Mouse (Mus musculus) kidney, adult 18-20 months (tissue): Measurements from ENCODE around the gene Cpsf2.
A peak's percentile ranks its signal among the peaks of the same experiment; 100 is the strongest.

Source experiments
- DNase-seq: peaks from one replicate; pipeline ENCODE4 v3.0.0; 2021

Cpsf2 gene

GRCm38 (mm10) chr12:101981559-101981958, 5.8 kb downstream of the Cpsf2 start:
- peak; percentile 21 for DNase-seq

GRCm38 (mm10) chr12:101982977-101983376, 7.2 kb downstream of the Cpsf2 start:
- no peak for DNase-seq

GRCm38 (mm10) chr12:101985110-101985509, 9.3 kb downstream of the Cpsf2 start:
- no peak for DNase-seq

- no peak for DNase-seq
Observed at GRCm38 (mm10) chr12:101987659-101988058, 11.9 kb downstream of the Cpsf2 start.

- DNase-seq, result no peak
Observed at GRCm38 (mm10) chr12:101994576-101995467, 19.0 kb downstream of the Cpsf2 start.

GRCm38 (mm10) chr12:101998929-101999328, 23.1 kb downstream of the Cpsf2 start:
- DNase-seq, result no peak

GRCm38 (mm10) chr12:102000785-102001184, 25.0 kb downstream of the Cpsf2 start:
- DNase-seq, result no peak

- DNase-seq, result no peak
Observed at GRCm38 (mm10) chr12:102008111-102008977, 32.6 kb downstream of the Cpsf2 start.

GRCm38 (mm10) chr12:102009551-102009950, 33.8 kb downstream of the Cpsf2 start:
- no peak for DNase-seq

GRCm38 (mm10) chr12:102014411-102014810, 38.6 kb downstream of the Cpsf2 start:
- no peak for DNase-seq

GRCm38 (mm10) chr12:102015127-102015526, 39.3 kb downstream of the Cpsf2 start:
- DNase-seq, result no peak

GRCm38 (mm10) chr12:102021923-102022322, 46.1 kb downstream of the Cpsf2 start:
- DNase-seq, result no peak

GRCm38 (mm10) chr12:102029184-102029583, 53.4 kb downstream of the Cpsf2 start:
- DNase-seq, result no peak

GRCm38 (mm10) chr12:102029892-102030446, 54.2 kb downstream of the Cpsf2 start:
- DNase-seq, result no peak

- DNase-seq, result no peak
Observed at GRCm38 (mm10) chr12:102034934-102035333, 59.1 kb downstream of the Cpsf2 start.

GRCm38 (mm10) chr12:102039861-102040260, 64.1 kb downstream of the Cpsf2 start:
- DNase-seq, result no peak

GRCm38 (mm10) chr12:102041699-102042098, 65.9 kb downstream of the Cpsf2 start:
- no peak for DNase-seq

- DNase-seq, result no peak
Observed at GRCm38 (mm10) chr12:102042247-102042646, 66.5 kb downstream of the Cpsf2 start.

GRCm38 (mm10) chr12:102043840-102044239, 68.1 kb downstream of the Cpsf2 start:
- no peak for DNase-seq

- no peak for DNase-seq
Observed at GRCm38 (mm10) chr12:102054155-102054554, 78.4 kb downstream of the Cpsf2 start.

GRCm38 (mm10) chr12:102055758-102056157, 80.0 kb downstream of the Cpsf2 start:
- no peak for DNase-seq
